Comparison of ENCODE assay signal across 8 mouse cellular contexts in genomic region chr12:88992141-88992540, GRCm38 (mm10).
A peak's percentile ranks its signal among the peaks of the same experiment; 100 is the strongest.
DNase-seq lines count a peak whose midpoint lies in the region; ATAC-seq and TF ChIP-seq lines count a peak whose summit lies in the region.

No protein-coding gene starts in this region.

- ATAC-seq in forebrain, embryonic 11.5 days (replicated peaks; ENCODE audit: low FRiP score), result peak; percentile 55; the same call in 1 of the 2 replicates
- ATAC-seq in forebrain, embryonic 15.5 days (replicated peaks), result no peak; the same call in 1 of the 2 replicates
- ATAC-seq in lung, postnatal 0 days, result no peak
- 0 out of 2 replicates have a peak, but pooled peaks have one; percentile 31 for ATAC-seq in midbrain, postnatal 0 days (ENCODE audit: low FRiP score)

- no peak overlapping the region for H3K27ac ChIP-seq in forebrain, embryonic 11.5 days (ENCODE audit: low read depth, low read length)
- H3K27ac ChIP-seq in forebrain, embryonic 15.5 days (replicated peaks), result no peak overlapping the region
- H3K27ac ChIP-seq in lung, postnatal 0 days (ENCODE audit: low read length), result no peak overlapping the region
- no peak overlapping the region for H3K27ac ChIP-seq in midbrain, postnatal 0 days (ENCODE audit: low read depth, low read length)

- no peak overlapping the region for H3K4me2 ChIP-seq in forebrain, embryonic 11.5 days (ENCODE audit: low read depth, low read length, severe bottlenecking)
- H3K4me2 ChIP-seq in forebrain, embryonic 15.5 days (replicated peaks), result no peak overlapping the region
- H3K4me2 ChIP-seq in lung, postnatal 0 days (replicated peaks; ENCODE audit: low read depth, low read length), result no peak overlapping the region
- no peak overlapping the region for H3K4me2 ChIP-seq in midbrain, postnatal 0 days (ENCODE audit: low read depth, low read length, poor library complexity, severe bottlenecking)

- TF ChIP-seq CTCF in lung, postnatal 0 days (IDR thresholded peaks at IDR 0.05), result peak; percentile 68
- no peak for TF ChIP-seq CTCF in lung, adult 2 months (IDR thresholded peaks at IDR 0.05; ENCODE audit: insufficient read depth, low read length)
- peak; percentile 75 for TF ChIP-seq CTCF in midbrain, postnatal 0 days (IDR thresholded peaks at IDR 0.05)

- no peak overlapping the region for H3K9ac ChIP-seq in forebrain, embryonic 11.5 days (ENCODE audit: low read length)
- H3K9ac ChIP-seq in forebrain, embryonic 15.5 days (replicated peaks), result no peak overlapping the region
- no peak overlapping the region for H3K9ac ChIP-seq in lung, postnatal 0 days (replicated peaks; ENCODE audit: low read depth)
- H3K9ac ChIP-seq in midbrain, postnatal 0 days (replicated peaks; ENCODE audit: low read length, poor library complexity, severe bottlenecking), result no peak overlapping the region

- no peak for TF ChIP-seq EP300 in lung, postnatal 0 days (IDR thresholded peaks at IDR 0.05)

- no peaks in the 10 kb centered on the region for H3K9me3 ChIP-seq in forebrain, embryonic 11.5 days (ENCODE audit: control insufficient read depth, low read length)
- no peaks in the 10 kb centered on the region for H3K9me3 ChIP-seq in forebrain, embryonic 15.5 days
- H3K9me3 ChIP-seq in lung, postnatal 0 days (ENCODE audit: low read length), result no peaks in the 10 kb centered on the region
- H3K9me3 ChIP-seq in midbrain, postnatal 0 days (ENCODE audit: low read length), result no peaks in the 10 kb centered on the region

- 4% methylated on average over 2 of the region's 2 CpGs for WGBS in forebrain, embryonic 11.5 days
- WGBS in forebrain, embryonic 15.5 days, result 2% methylated on average over 2 of the region's 2 CpGs
- WGBS in lung, postnatal 0 days, result 0% methylated on average over 2 of the region's 2 CpGs
- 3% methylated on average over 2 of the region's 2 CpGs for WGBS in lung, adult 2 months
- WGBS in midbrain, postnatal 0 days, result 0% methylated on average over 2 of the region's 2 CpGs

- H3K4me1 ChIP-seq in forebrain, embryonic 11.5 days (replicated peaks; ENCODE audit: control insufficient read depth, insufficient read depth, low read length), result no peaks in the 10 kb centered on the region
- no peaks in the 10 kb centered on the region for H3K4me1 ChIP-seq in forebrain, embryonic 15.5 days
- no peaks in the 10 kb centered on the region for H3K4me1 ChIP-seq in lung, postnatal 0 days (ENCODE audit: insufficient read depth, low read depth, low read length)
- H3K4me1 ChIP-seq in lung, adult 2 months (ENCODE audit: control insufficient read depth, insufficient read depth, low read length), result no peaks in the 10 kb centered on the region
- no peaks in the 10 kb centered on the region for H3K4me1 ChIP-seq in midbrain, postnatal 0 days (ENCODE audit: insufficient read depth, low read length)

- no peak for DNase-seq in forebrain, embryonic 11.5 days (ENCODE audit: low spot score)
- DNase-seq in lung, postnatal 0 days (ENCODE audit: low spot score), result peak; percentile 49
- DNase-seq in lung, adult 2 months, result no peak
- DNase-seq in forelimb bud, embryonic 11.5 days (ENCODE audit: low read depth, low spot score), result peak; percentile 52
- peak; percentile 73 for DNase-seq in midbrain, postnatal 0 days (ENCODE audit: low spot score)
- DNase-seq in right cerebral cortex, postnatal 25 days, result no peak
- DNase-seq in adrenal gland, adult 8-10 months, result no peak

- no peak for TF ChIP-seq POLR2A in lung, adult 2 months (IDR thresholded peaks at IDR 0.05; ENCODE audit: borderline replicate concordance, extremely low read depth, low read depth, low read length)

- H3K27me3 ChIP-seq in forebrain, embryonic 11.5 days (ENCODE audit: control insufficient read depth, insufficient read depth, low read length), result no peaks in the 10 kb centered on the region
- H3K27me3 ChIP-seq in forebrain, embryonic 15.5 days, result no peaks in the 10 kb centered on the region
- no peaks in the 10 kb centered on the region for H3K27me3 ChIP-seq in lung, postnatal 0 days (replicated peaks; ENCODE audit: insufficient read depth, low read length)
- H3K27me3 ChIP-seq in midbrain, postnatal 0 days (ENCODE audit: insufficient read depth, low read length), result no peaks in the 10 kb centered on the region

- H3K4me3 ChIP-seq in forebrain, embryonic 11.5 days (ENCODE audit: low read depth, low read length), result no peak overlapping the region
- H3K4me3 ChIP-seq in forebrain, embryonic 15.5 days, result no peak overlapping the region
- no peak overlapping the region for H3K4me3 ChIP-seq in lung, postnatal 0 days (ENCODE audit: low read depth, low read length)
- H3K4me3 ChIP-seq in lung, adult 2 months (replicated peaks; ENCODE audit: extremely low read depth, low read depth, low read length), result no peak overlapping the region
- H3K4me3 ChIP-seq in midbrain, postnatal 0 days (ENCODE audit: low read depth, low read length), result no peak overlapping the region

- H3K36me3 ChIP-seq in forebrain, embryonic 11.5 days (ENCODE audit: control insufficient read depth, insufficient read depth, low read length), result no peaks in the 10 kb centered on the region
- H3K36me3 ChIP-seq in forebrain, embryonic 15.5 days, result no peaks in the 10 kb centered on the region
- H3K36me3 ChIP-seq in lung, postnatal 0 days (ENCODE audit: insufficient read depth, low read length), result no peaks in the 10 kb centered on the region
- H3K36me3 ChIP-seq in midbrain, postnatal 0 days (ENCODE audit: insufficient read depth, low read length), result no peaks in the 10 kb centered on the region

Comparison
In these comparisons a context has a peak if more than half of its experiments do, and no peak if none do; other contexts are left out.
1. ATAC-seq: peak in forebrain, embryonic 11.5 days (single experiment) and midbrain, postnatal 0 days (single experiment); none in forebrain, embryonic 15.5 days (single experiment) and lung, postnatal 0 days (single experiment).
2. DNase-seq: peak in lung, postnatal 0 days (single experiment), forelimb bud, embryonic 11.5 days (single experiment) and midbrain, postnatal 0 days (single experiment); none in forebrain, embryonic 11.5 days (single experiment), lung, adult 2 months (single experiment), right cerebral cortex, postnatal 25 days (single experiment) and adrenal gland, adult 8-10 months (single experiment).